Mouse (Mus musculus) CH12.LX (cell line): ENCODE results near the gene Ttc9b. TPM values are rescaled to one million over a fixed set of nuclear protein-coding genes. Genes with fewer than 3 reads are reported as not detected.

ENCODE experiments used
- DNase-seq: peaks from one replicate; pipeline ENCODE4 v3.0.0-alpha.2; 2013; ENCODE audit errors: extremely low read depth
- H3K27ac ChIP-seq: 2 replicates; pipeline ENCODE4 v1.5.1; 2012; ENCODE audit warnings: low read depth, mild to moderate bottlenecking, control low read depth, moderate library complexity; ENCODE audit not compliant: insufficient read depth
- H3K27me3 ChIP-seq: replicated peaks from 2 replicates; pipeline ENCODE3; 2012; ENCODE audit warnings: inconsistent platforms
- H3K36me3 ChIP-seq, 2 experiments: replicated peaks in 1 of 2; 2 replicates each; pipeline versions ENCODE3 to v1.6.1; 2012; ENCODE audit warnings: inconsistent platforms in 1 of 2, low read length in 1 of 2, mild to moderate bottlenecking in 1 of 2, mixed read lengths in 1 of 2, moderate library complexity in 1 of 2; ENCODE audit not compliant: control insufficient read depth in 1 of 2, insufficient read depth in 1 of 2
- H3K4me1 ChIP-seq, 2 experiments: 2 replicates each; pipeline ENCODE4 v1.6.1; 2012; ENCODE audit warnings: inconsistent platforms in 1 of 2, moderate library complexity in 1 of 2; ENCODE audit not compliant: insufficient read depth in 2 of 2, control insufficient read depth in 1 of 2
- H3K4me2 ChIP-seq: 2 replicates; pipeline ENCODE4 v1.6.1; 2012; ENCODE audit warnings: low read depth, mild to moderate bottlenecking, control low read depth; ENCODE audit not compliant: poor library complexity, insufficient read depth, severe bottlenecking
- H3K4me3 ChIP-seq, 3 experiments: fragments of 150-350 bp in 1 of 3; sonication (generic) in 1 of 3; replicated peaks in 1 of 3; 2 replicates each; pipeline versions ENCODE3 to v1.5.1; 2011 to 2012; ENCODE audit warnings: low read depth in 2 of 3, low read length in 2 of 3, mild to moderate bottlenecking in 2 of 3, moderate library complexity in 2 of 3, control low read depth in 1 of 3, improper control_type of control experiment in 1 of 3, inconsistent platforms in 1 of 3, mixed read lengths in 1 of 3; ENCODE audit not compliant: poor library complexity in 1 of 3
- H3K79me2 ChIP-seq: replicated peaks from 2 replicates; pipeline ENCODE4 v1.6.1; 2012; ENCODE audit warnings: mild to moderate bottlenecking, moderate library complexity; ENCODE audit not compliant: control insufficient read depth, poor library complexity, insufficient read depth, severe bottlenecking; ENCODE audit errors: extremely low read depth
- H3K9ac ChIP-seq: 2 replicates; pipeline ENCODE4 v1.6.1; 2012; ENCODE audit warnings: low read depth, mild to moderate bottlenecking, control low read depth, moderate library complexity; ENCODE audit not compliant: insufficient read depth
- H3K9me3 ChIP-seq: replicated peaks from 2 replicates; pipeline ENCODE3; 2012; ENCODE audit warnings: low read length, inconsistent platforms, mixed read lengths
- BHLHE40 ChIP-seq: IDR thresholded peaks from 2 replicates; pipeline ENCODE4 v1.6.1; 2011; ENCODE audit warnings: mild to moderate bottlenecking, low read depth, low read length, improper control_type of control experiment
- E2F4 ChIP-seq: IDR thresholded peaks from 2 replicates; pipeline ENCODE4 v1.6.1; 2011; ENCODE audit warnings: low read depth, low read length, improper control_type of control experiment; ENCODE audit not compliant: insufficient replicate concordance
- ETS1 ChIP-seq: conservative IDR thresholded peaks from 2 replicates; pipeline ENCODE4 v1.6.1; 2012; ENCODE audit warnings: low read depth, mild to moderate bottlenecking, inconsistent platforms, low read length, improper control_type of control experiment, moderate library complexity
- HCFC1 ChIP-seq: IDR thresholded peaks from 2 replicates; pipeline ENCODE4 v1.6.1; 2012; ENCODE audit warnings: low read depth, mild to moderate bottlenecking, inconsistent platforms, low read length, improper control_type of control experiment
- JUN ChIP-seq: IDR thresholded peaks from 2 replicates; pipeline ENCODE4 v1.6.1; 2011; ENCODE audit warnings: low read depth, mild to moderate bottlenecking, low read length, improper control_type of control experiment, moderate library complexity; ENCODE audit not compliant: insufficient read depth
- MAFK ChIP-seq: IDR thresholded peaks from 2 replicates; pipeline ENCODE4 v1.6.1; 2011; ENCODE audit warnings: low read length, improper control_type of control experiment; ENCODE audit not compliant: insufficient replicate concordance
- MAZ ChIP-seq: IDR thresholded peaks from 2 replicates; pipeline ENCODE4 v1.6.1; 2012; ENCODE audit warnings: low read depth, mild to moderate bottlenecking, inconsistent platforms, low read length, improper control_type of control experiment, moderate library complexity
- MXI1 ChIP-seq: IDR thresholded peaks from 2 replicates; pipeline ENCODE4 v1.6.1; 2011; ENCODE audit warnings: mild to moderate bottlenecking, low read depth, low read length, improper control_type of control experiment
- MYC ChIP-seq: IDR thresholded peaks from 2 replicates; pipeline ENCODE4 v1.6.1; 2011; ENCODE audit warnings: low read depth, mild to moderate bottlenecking, improper control_type of control experiment, low read length
- NRF1 ChIP-seq: IDR thresholded peaks from 2 replicates; pipeline ENCODE4 v1.6.1; 2014; ENCODE audit warnings: low read depth, mild to moderate bottlenecking, inconsistent platforms, low read length, improper control_type of control experiment, moderate library complexity
- PAX5 ChIP-seq: IDR thresholded peaks from 2 replicates; pipeline ENCODE4 v1.6.1; 2012; ENCODE audit warnings: low read length, inconsistent platforms, mixed read lengths
- POLR2A ChIP-seq: IDR thresholded peaks from 2 replicates; pipeline ENCODE4 v1.6.1; 2011; ENCODE audit warnings: low read depth, mild to moderate bottlenecking, improper control_type of control experiment, low read length
- POLR2AphosphoS2 ChIP-seq: IDR thresholded peaks from 2 replicates; pipeline ENCODE4 v1.6.1; 2011; ENCODE audit warnings: low read depth, low read length, improper control_type of control experiment
- SMC3 ChIP-seq: IDR thresholded peaks from 2 replicates; pipeline ENCODE4 v1.6.1; 2011; ENCODE audit warnings: low read depth, low read length, improper control_type of control experiment
- TBP ChIP-seq: conservative IDR thresholded peaks from 2 replicates; pipeline ENCODE4 v1.6.1; 2011; ENCODE audit warnings: low read depth, low read length, improper control_type of control experiment
- UBTF ChIP-seq: IDR thresholded peaks from 2 replicates; pipeline ENCODE4 v1.6.1; 2012; ENCODE audit warnings: low read depth, mild to moderate bottlenecking, inconsistent platforms, low read length, improper control_type of control experiment, moderate library complexity
- USF2 ChIP-seq: conservative IDR thresholded peaks from 2 replicates; pipeline ENCODE4 v1.6.1; 2011; ENCODE audit warnings: low read depth, low read length, improper control_type of control experiment
- ZC3H11A ChIP-seq: IDR thresholded peaks from 2 replicates; pipeline ENCODE4 v1.6.1; 2012; ENCODE audit warnings: low read depth, mild to moderate bottlenecking, inconsistent platforms, low read length, improper control_type of control experiment
- ZKSCAN1 ChIP-seq: IDR thresholded peaks from 2 replicates; pipeline ENCODE4 v1.6.1; 2012; ENCODE audit warnings: low read depth, inconsistent platforms, low read length, improper control_type of control experiment, borderline replicate concordance
- ZMIZ1 ChIP-seq: IDR thresholded peaks from 2 replicates; pipeline ENCODE4 v1.6.1; 2012; ENCODE audit warnings: low read depth, mild to moderate bottlenecking, inconsistent platforms, low read length, improper control_type of control experiment
- ZNF384 ChIP-seq: IDR thresholded peaks from 2 replicates; pipeline ENCODE4 v1.6.1; 2012; ENCODE audit warnings: low read depth, low read length, improper control_type of control experiment, inconsistent platforms
- dilution Hi-C: fragments of 300-500 bp; cut with MboI; formaldehyde crosslinking; loops from 2 replicates; pipeline ENCODE4 v1.14.3; 2020; ENCODE audit warnings: low sequenced_read_pairs; ENCODE audit not compliant: extremely low pct_unique_long_range_greater_than_20kb, extremely low pct_ligation_motif_present
- in situ Hi-C: fragments of 300-500 bp; cut with MboI; formaldehyde crosslinking; loops from 3 replicates; pipeline ENCODE4 v1.14.3; 2019; ENCODE audit warnings: low sequenced_read_pairs, low pct_ligation_motif_present, low pct_unique_long_range_greater_than_20kb, mixed read lengths
- polyA plus RNA-seq: library from polyadenylated mRNA; unstranded; fragments of >175 nt; gene quantifications from 2 replicates; pipeline ENCODE4 v1.2.1, GENCODE M21; 2012; ENCODE audit warnings: low read depth; ENCODE audit not compliant: insufficient read length
- total RNA-seq, 2 experiments: library from RNA; depleted of rRNA; stranded (reverse); fragments of 300-350 nt in 1 of 2; fragments of >200 nt in 1 of 2; gene quantifications; 2 replicates each; pipeline ENCODE4 v1.2.3; 2012 to 2014

Ttc9b gene
- total and polyA plus RNA-seq, 3 experiments, result not detected

DNA sequence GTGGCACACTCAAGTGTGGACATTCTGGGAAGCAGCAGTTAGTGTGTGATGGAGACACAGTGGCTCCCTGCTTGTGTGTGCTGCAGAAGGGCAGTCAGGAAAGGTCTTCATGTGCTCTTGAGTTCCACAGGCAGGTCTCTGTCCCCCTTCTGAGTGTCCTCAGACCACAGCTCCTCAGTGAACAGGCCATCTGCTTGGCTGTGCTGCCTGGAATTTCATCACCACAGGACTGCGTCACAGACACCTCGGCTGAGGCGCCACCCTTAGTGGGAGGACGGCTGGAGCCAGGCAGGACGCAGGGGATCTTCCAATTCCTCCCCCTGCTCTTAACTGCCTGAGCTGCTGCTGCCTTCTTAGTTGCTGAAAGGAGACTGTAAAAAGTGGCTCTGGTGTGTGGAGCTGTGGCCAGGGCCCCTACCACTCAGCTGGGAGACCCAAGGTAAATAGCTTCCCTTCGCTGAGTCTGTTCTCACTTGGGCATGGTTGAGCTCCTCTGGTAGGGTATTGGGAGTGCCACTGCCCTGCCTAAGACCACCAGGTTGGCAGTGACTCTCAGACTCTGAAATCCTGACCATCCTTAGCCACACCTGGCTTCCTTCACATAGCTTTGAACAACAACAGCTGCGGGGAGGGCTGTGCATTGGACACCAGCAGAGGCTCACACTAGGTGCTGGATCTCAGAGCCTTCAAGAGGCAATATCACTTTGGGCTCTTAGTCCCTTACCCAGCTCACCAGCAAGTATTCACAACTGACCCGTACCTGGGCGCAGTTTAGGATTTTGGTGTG, 48.0 kb upstream of the Ttc9b start:
- Histone ChIP-seq H3K27me3 (no peaks in the 10 kb centered on the region), H3K4me1 (peaks cover 15 to 99% of the 10 kb centered on the region in 2 experiments), H3K9ac (no peak overlapping the region), H3K79me2 (no peaks in the 10 kb centered on the region; the same call in 1 of the 2 replicates), H3K4me3 (no peak overlapping the region), H3K36me3 (peaks cover 16 to 68% of the 10 kb centered on the region in 2 experiments)
- in situ Hi-C loops (no loop called here), dilution Hi-C loops (no loop called here)
- no peak for TF ChIP-seq MAZ
- TF ChIP-seq ETS1, result no peak
- no peak for TF ChIP-seq USF2
- no peak for TF ChIP-seq POLR2A
- no peak for TF ChIP-seq MAFK
- TF ChIP-seq PAX5, result no peak
- TF ChIP-seq BHLHE40, result no peak
- TF ChIP-seq, all 38 proteins: peak for 0
- Histone ChIP-seq H3K9me3 (no peaks in the 10 kb centered on the region), H3K4me2 (no peak overlapping the region), H3K27ac (no peak overlapping the region)
- DNase-seq, result no peak

DNA sequence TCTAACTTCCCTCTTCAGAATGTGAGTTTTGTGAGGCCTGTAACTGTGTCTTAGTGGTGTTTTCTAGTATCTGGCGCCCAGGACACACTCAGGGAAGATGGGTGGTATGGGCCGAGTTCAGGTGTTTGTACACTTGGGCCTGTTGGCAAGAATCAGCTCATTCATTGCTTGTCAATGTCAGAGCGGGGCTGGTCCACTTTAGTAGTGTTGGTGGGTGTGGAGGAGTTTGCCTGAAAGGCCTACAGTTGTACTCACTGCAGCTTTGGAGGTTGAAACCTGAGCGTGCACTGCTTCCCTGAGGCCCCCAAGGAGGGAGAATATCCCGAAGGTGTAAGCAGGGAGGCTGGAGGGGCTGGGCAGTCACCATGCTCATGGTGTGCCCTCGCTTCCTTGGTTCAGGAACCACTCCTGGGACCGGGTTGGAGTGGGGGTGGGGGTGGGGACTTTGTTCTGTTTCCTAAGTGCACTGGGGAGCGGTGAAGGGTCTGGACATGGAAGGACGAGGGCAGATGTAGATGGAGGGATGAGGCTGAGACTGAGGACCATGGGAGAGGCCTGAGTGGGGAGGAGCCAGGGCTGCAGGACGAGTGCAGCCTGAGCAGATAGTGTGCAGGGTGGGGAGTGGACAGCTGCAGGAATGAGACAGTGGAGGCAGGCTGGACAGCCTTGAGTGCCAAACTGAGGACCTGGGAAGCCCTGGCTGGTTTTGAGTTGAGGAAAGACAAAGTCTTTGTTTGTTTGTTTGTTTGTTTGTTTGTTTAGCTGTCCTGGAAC, 47.0 kb upstream of the Ttc9b start:
- DNase-seq, result no peak
- no peaks in the 10 kb centered on the region for H3K9me3 ChIP-seq
- H3K4me2 ChIP-seq, result no peak overlapping the region
- peaks cover 17 to 99% of the 10 kb centered on the region in 2 experiments for H3K4me1 ChIP-seq
- no peak overlapping the region for H3K4me3 ChIP-seq
- H3K9ac ChIP-seq, result no peak overlapping the region
- no peaks in the 10 kb centered on the region; the same call in 1 of the 2 replicates for H3K79me2 ChIP-seq
- TF ChIP-seq SMC3 (no peak), TBP (no peak), ZNF384 (no peak), ZC3H11A (no peak), BHLHE40 (no peak), USF2 (no peak), POLR2AphosphoS2 (no peak), HCFC1 (no peak), MYC (no peak), UBTF (no peak), JUN (no peak), MXI1 (no peak), NRF1 (no peak), ZMIZ1 (no peak), ETS1 (no peak), PAX5 (no peak), ZKSCAN1 (no peak), E2F4 (no peak)
- in situ Hi-C loops, result no loop called here
- H3K27me3 ChIP-seq, result no peaks in the 10 kb centered on the region
- peaks cover 19 to 76% of the 10 kb centered on the region in 2 experiments for H3K36me3 ChIP-seq
- no peak overlapping the region for H3K27ac ChIP-seq
- dilution Hi-C loops, result no loop called here
